Mouse (Mus musculus) intestine, postnatal 0 days (tissue): ENCODE results near the gene 2610008E11Rik. TPM values are rescaled to one million over a fixed set of nuclear protein-coding genes. Genes with fewer than 3 reads are reported as not detected.

Experiments
- ATAC-seq: fragments of 200-750 bp; cut with Nextera tagmentation; 2 replicates; pipeline ENCODE4 v1.8.0; 2017; ENCODE audit warnings: mild to moderate bottlenecking, moderate TSS enrichment, moderate library complexity
- H3K27ac ChIP-seq: fragments of 300-500 bp; sonication (generic); 2 replicates; pipeline ENCODE4 v1.5.1; 2014; ENCODE audit warnings: mild to moderate bottlenecking, low read depth, low read length, moderate library complexity
- H3K27me3 ChIP-seq: fragments of 300-500 bp; sonication (generic); replicated peaks from 2 replicates; pipeline ENCODE4 v1.6.1; 2014; ENCODE audit warnings: low read length, mixed read lengths; ENCODE audit not compliant: control insufficient read depth, insufficient read depth
- H3K36me3 ChIP-seq: fragments of 300-500 bp; sonication (generic); 2 replicates; pipeline ENCODE4 v1.6.1; 2014; ENCODE audit warnings: mild to moderate bottlenecking, moderate library complexity; ENCODE audit not compliant: control insufficient read depth, insufficient read depth
- H3K4me1 ChIP-seq: fragments of 300-500 bp; sonication (generic); replicated peaks from 2 replicates; pipeline ENCODE4 v1.6.1; 2014; ENCODE audit warnings: antibody characterized with exemption, low read length, mixed read lengths; ENCODE audit not compliant: control insufficient read depth, insufficient read depth
- H3K4me2 ChIP-seq: fragments of 300-500 bp; sonication (generic); replicated peaks from 2 replicates; pipeline ENCODE4 v1.6.1; 2014; ENCODE audit warnings: low read depth, mild to moderate bottlenecking, moderate library complexity
- H3K4me3 ChIP-seq: fragments of 300-500 bp; sonication (generic); 2 replicates; pipeline ENCODE4 v1.5.1; 2014; ENCODE audit warnings: low read depth, low read length
- H3K9ac ChIP-seq: fragments of 300-500 bp; sonication (generic); 2 replicates; pipeline ENCODE4 v1.6.1; 2014; ENCODE audit warnings: mild to moderate bottlenecking, low read depth, low read length
- H3K9me3 ChIP-seq: fragments of 300-500 bp; sonication (generic); 2 replicates; pipeline ENCODE4 v1.6.1; 2016; ENCODE audit warnings: mixed run types; ENCODE audit not compliant: control insufficient read depth
- CTCF ChIP-seq: sonication (generic); IDR thresholded peaks from 2 replicates; pipeline ENCODE4 v1.5.1; 2016; ENCODE audit warnings: low read depth, mild to moderate bottlenecking, control low read depth, antibody characterized with exemption, moderate library complexity
- polyA plus RNA-seq: library from polyadenylated mRNA; unstranded; fragments of >200 nt; fragmentation: Nextera tagmentation; extraction: Ambion mirVana; gene quantifications from 2 replicates; pipeline ENCODE4 v1.2.1, GENCODE M21; 2015

2610008E11Rik gene
- polyA plus RNA-seq, 1 experiment from 2014 or later = 6.2 TPM

DNA sequence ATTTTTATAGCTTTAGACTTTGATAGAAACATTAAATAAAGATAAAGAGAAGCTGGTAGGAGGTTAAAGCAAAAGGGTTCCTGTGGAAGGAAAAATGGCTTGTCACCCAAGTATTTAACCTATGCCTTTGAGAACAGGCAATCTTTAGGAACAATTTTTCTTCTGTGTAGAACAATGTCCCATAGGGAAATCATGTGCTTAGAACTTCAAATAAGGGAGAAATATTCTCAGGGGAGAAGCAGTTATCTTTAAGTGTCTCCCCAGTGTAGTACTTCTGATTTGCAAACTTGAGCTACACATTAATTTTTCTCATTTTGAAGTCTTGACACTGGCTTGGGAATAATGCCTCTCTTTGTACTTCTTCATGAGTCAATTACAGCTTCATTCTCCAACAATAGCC is 69.0 kb downstream of the 2610008E11Rik start, which contains the start of gene Olfr57:
Olfr57 (plus strand) TSS at position 301 of the 400 bp plus-strand sequence.
- H3K4me3 ChIP-seq = no peak within 1 kb of the TSS
- H3K9ac ChIP-seq = no peak within 1 kb of the TSS
- H3K9me3 ChIP-seq = no peaks in the 10 kb centered on the region
- TF ChIP-seq CTCF = no peak
- no peak within 1 kb of the TSS for H3K4me2 ChIP-seq
- H3K36me3 ChIP-seq = no peaks in the 10 kb centered on the region
- no peak for ATAC-seq
- H3K27me3 ChIP-seq = no peaks in the 10 kb centered on the region
- no peaks in the 10 kb centered on the region for H3K4me1 ChIP-seq
- H3K27ac ChIP-seq = no peak within 1 kb of the TSS

Other genes with a start within 250 kb of the 2610008E11Rik start
- gene Olfr1356, start 245.4 kb downstream of the 2610008E11Rik start, polyA plus RNA-seq = not detected in 2 replicates
- not detected in 2 replicates for gene Olfr1355, start 222.1 kb downstream of the 2610008E11Rik start, polyA plus RNA-seq
- not detected in 2 replicates for gene Olfr1354, start 184.4 kb downstream of the 2610008E11Rik start, polyA plus RNA-seq
- gene Olfr8, start 147.0 kb downstream of the 2610008E11Rik start, polyA plus RNA-seq = not detected in 2 replicates
- not detected in 2 replicates for gene Olfr1353, start 134.3 kb downstream of the 2610008E11Rik start, polyA plus RNA-seq
- gene Olfr1352, start 116.5 kb downstream of the 2610008E11Rik start, polyA plus RNA-seq = not detected in 2 replicates
- not detected in 2 replicates for gene Olfr1351, start 85.1 kb downstream of the 2610008E11Rik start, polyA plus RNA-seq
- gene Olfr57, start 68.9 kb downstream of the 2610008E11Rik start, polyA plus RNA-seq = 0.14 TPM in 1 of 2 replicates, not detected in the other
- gene Vmn2r80, start 51.2 kb upstream of the 2610008E11Rik start, polyA plus RNA-seq = not detected in 2 replicates
- gene Vmn2r81, start 150.1 kb upstream of the 2610008E11Rik start, polyA plus RNA-seq = not detected in 2 replicates